Mouse (Mus musculus) embryonic facial prominence, embryonic 15.5 days (tissue): ENCODE results near the gene Rfc2. TPM values are rescaled to one million over a fixed set of nuclear protein-coding genes. Genes with fewer than 3 reads are reported as not detected.
"Not testable (repeated sequence)": the region's sequence is repeated elsewhere in the genome, so short reads cannot be mapped to it uniquely, and the experiment has no call there.

Experiments used
- ATAC-seq: fragments of 200-750 bp; cut with Nextera tagmentation; 2 replicates; pipeline ENCODE4 v1.8.0; 2017; ENCODE audit warnings: low read depth, moderate TSS enrichment; ENCODE audit not compliant: insufficient number of reproducible peaks, low FRiP score, low TSS enrichment
- H3K27ac ChIP-seq: fragments of 300-500 bp; sonication (generic); replicated peaks from 2 replicates; pipeline ENCODE4 v1.5.1; 2015; ENCODE audit warnings: mild to moderate bottlenecking, inconsistent platforms
- H3K27me3 ChIP-seq: fragments of 300-500 bp; sonication (generic); 2 replicates; pipeline ENCODE4 v1.6.1; 2015; ENCODE audit warnings: inconsistent platforms
- H3K36me3 ChIP-seq: fragments of 300-500 bp; sonication (generic); 2 replicates; pipeline ENCODE4 v1.6.1; 2015; ENCODE audit warnings: mild to moderate bottlenecking, inconsistent platforms
- H3K4me1 ChIP-seq: fragments of 300-500 bp; sonication (generic); 2 replicates; pipeline ENCODE4 v1.6.1; 2015; ENCODE audit warnings: inconsistent platforms
- H3K4me2 ChIP-seq: fragments of 300-500 bp; sonication (generic); replicated peaks from 2 replicates; pipeline ENCODE4 v1.6.1; 2015; ENCODE audit warnings: mild to moderate bottlenecking, inconsistent platforms
- H3K4me3 ChIP-seq: fragments of 300-500 bp; sonication (generic); replicated peaks from 2 replicates; pipeline ENCODE4 v1.5.1; 2015; ENCODE audit warnings: mild to moderate bottlenecking, inconsistent platforms
- H3K9ac ChIP-seq: fragments of 300-500 bp; sonication (generic); 2 replicates; pipeline ENCODE4 v1.6.1; 2015; ENCODE audit warnings: inconsistent platforms
- H3K9me3 ChIP-seq: fragments of 300-500 bp; sonication (generic); replicated peaks from 2 replicates; pipeline ENCODE4 v1.6.1; 2016; ENCODE audit warnings: inconsistent platforms
- WGBS: fragments of 180-500 bp; shearing (Covaris S2); methylation state at CpG from one replicate; pipeline ENCODE4 v1.1.7; 2015; 5-methylcytosine and 5-hydroxymethylcytosine counted together
- polyA plus RNA-seq: library from polyadenylated mRNA; unstranded; fragments of >200 nt; fragmentation: Nextera tagmentation; extraction: Ambion mirVana; gene quantifications from 2 replicates; pipeline ENCODE4 v1.2.1, GENCODE M21; 2015

The Rfc2 gene
- polyA plus RNA-seq, 1 experiment from 2014 or later: 238 TPM

DNA sequence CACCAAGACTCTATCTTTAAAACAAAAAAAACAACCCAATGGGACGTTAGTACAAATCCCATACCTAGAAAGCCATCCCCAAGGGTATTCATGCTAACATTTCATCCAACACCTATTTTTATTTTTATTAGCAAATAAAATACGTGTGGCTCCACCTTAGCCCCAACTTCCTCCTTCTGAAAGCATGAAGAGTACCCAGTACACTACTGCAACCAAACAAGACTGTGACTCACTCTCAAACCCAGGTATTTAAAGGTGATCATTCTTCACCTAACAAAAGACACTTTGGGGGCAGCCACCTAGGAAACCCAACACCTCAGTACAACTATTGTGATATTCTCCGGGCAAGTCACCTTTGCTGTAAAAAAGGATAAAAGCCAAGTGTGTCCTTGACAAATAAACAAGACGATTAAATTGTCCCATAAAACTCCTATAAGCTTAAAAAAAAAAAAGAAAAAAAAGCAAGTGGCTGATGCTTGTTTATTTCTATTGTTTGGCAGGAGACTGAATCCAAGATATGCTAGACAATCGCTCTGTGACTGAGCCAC lies 56.7 kb downstream of the Rfc2 start:
- 0 out of 2 replicates have a peak overlapping the region, but pooled peaks have one; percentile 96 for H3K27ac ChIP-seq
- WGBS: 18% methylated on average over 5 of the region's 5 CpGs

GRCm38 (mm10) chr5:134638461-134639268 lies 57.5 kb downstream of the Rfc2 start:
- Histone ChIP-seq H3K4me2 (peak overlapping the region; percentile 67), H3K9ac (peak overlapping the region; percentile 94), H3K4me3 (peak overlapping the region; percentile 95), H3K27ac (peak overlapping the region; percentile 96), H3K36me3 (peaks cover 26% of the 10 kb centered on the region), H3K9me3 (no peaks in the 10 kb centered on the region), H3K4me1 (peaks cover 8% of the 10 kb centered on the region), H3K27me3 (no peaks in the 10 kb centered on the region)
- under 1% methylated on average over 84 of the region's 85 CpGs for WGBS
- ATAC-seq: peak; percentile 63

More for the DNA sequence above, 56.7 kb downstream of the Rfc2 start:
- peak overlapping the region; percentile 94 for H3K9ac ChIP-seq
- H3K4me1 ChIP-seq: peaks cover 12% of the 10 kb centered on the region
- peak overlapping the region; percentile 95 for H3K4me3 ChIP-seq
- H3K36me3 ChIP-seq: peaks cover 33% of the 10 kb centered on the region
- H3K4me2 ChIP-seq: peak overlapping the region; percentile 67
- H3K27me3 ChIP-seq: no peaks in the 10 kb centered on the region
- H3K9me3 ChIP-seq: no peaks in the 10 kb centered on the region
- ATAC-seq: no peak

DNA sequence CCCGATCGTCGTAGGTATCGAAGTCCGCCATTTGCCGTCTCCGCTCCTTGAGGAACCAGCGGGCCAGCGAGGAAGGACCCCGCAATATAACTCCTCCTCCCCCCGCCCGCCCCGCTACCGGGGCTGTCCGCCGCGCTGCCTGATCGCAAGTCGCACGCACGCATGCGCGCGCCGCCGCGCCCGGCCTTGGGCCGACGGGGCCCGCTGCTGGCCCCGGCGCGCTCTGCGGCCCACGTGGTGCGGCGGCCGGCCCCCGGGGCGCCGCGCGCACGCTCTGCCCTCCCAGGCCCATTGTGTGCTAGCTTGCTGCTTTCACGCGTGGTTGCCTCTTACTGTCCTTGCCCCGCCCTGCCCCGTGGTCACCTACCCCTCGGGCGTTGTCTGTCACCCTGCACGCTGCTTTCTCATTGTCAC lies 58.1 kb downstream of the Rfc2 start, which contains the start of gene Eif4h:
Eif4h (minus strand) TSS at position 222 of the 414 bp plus-strand sequence.
- H3K9ac ChIP-seq: peak within 1 kb of the TSS; percentile 94
- H3K27me3 ChIP-seq: no peaks in the 10 kb centered on the region
- peak; percentile 92 for ATAC-seq
- no peaks in the 10 kb centered on the region for H3K9me3 ChIP-seq
- H3K36me3 ChIP-seq: peaks cover 20% of the 10 kb centered on the region
- under 1% methylated on average over 52 of the region's 52 CpGs for WGBS
- peak within 1 kb of the TSS; percentile 67 for H3K4me2 ChIP-seq
- H3K27ac ChIP-seq: peak within 1 kb of the TSS; percentile 96
- H3K4me1 ChIP-seq: peaks cover 8% of the 10 kb centered on the region
- peak within 1 kb of the TSS; percentile 95 for H3K4me3 ChIP-seq

GRCm38 (mm10) chr5:134640371-134640770 lies 59.2 kb downstream of the Rfc2 start:
- Histone ChIP-seq H3K36me3 (peaks cover 13% of the 10 kb centered on the region), H3K4me3 (no peak overlapping the region), H3K27me3 (no peaks in the 10 kb centered on the region), H3K27ac (no peak overlapping the region), H3K9me3 (no peaks in the 10 kb centered on the region), H3K4me1 (peaks cover 8% of the 10 kb centered on the region), H3K4me2 (no peak overlapping the region), H3K9ac (no peak overlapping the region)
- no peak for ATAC-seq
- WGBS: 89% methylated on average over 3 of the region's 3 CpGs

DNA sequence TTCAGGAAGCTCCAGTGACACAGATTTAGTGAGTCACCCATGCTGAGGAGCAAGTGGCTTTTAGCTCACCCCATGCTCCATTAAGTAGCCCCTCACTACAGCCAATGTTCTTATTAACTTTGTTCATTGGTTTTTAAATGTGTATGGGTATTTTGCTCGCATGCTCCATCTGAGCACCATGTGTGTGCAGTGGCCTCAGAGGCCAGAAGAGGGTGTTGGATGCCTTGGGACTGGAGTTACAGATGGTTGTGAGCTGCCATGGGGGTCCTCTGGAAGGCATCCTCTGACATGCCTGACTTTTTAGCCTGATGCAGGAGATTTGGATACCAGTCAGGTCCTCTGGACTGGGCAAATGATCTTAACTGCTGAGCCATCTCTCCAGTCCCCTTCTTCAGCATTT lies 63.0 kb downstream of the Rfc2 start:
- Histone ChIP-seq H3K27ac (no peak overlapping the region), H3K36me3 (no peaks in the 10 kb centered on the region), H3K4me1 (no peaks in the 10 kb centered on the region), H3K9me3 (no peaks in the 10 kb centered on the region), H3K4me2 (no peak overlapping the region), H3K4me3 (no peak overlapping the region), H3K27me3 (no peaks in the 10 kb centered on the region), H3K9ac (no peak overlapping the region)
- WGBS: 66% methylated on average over 1 of the region's 1 CpGs
- no peak for ATAC-seq

DNA sequence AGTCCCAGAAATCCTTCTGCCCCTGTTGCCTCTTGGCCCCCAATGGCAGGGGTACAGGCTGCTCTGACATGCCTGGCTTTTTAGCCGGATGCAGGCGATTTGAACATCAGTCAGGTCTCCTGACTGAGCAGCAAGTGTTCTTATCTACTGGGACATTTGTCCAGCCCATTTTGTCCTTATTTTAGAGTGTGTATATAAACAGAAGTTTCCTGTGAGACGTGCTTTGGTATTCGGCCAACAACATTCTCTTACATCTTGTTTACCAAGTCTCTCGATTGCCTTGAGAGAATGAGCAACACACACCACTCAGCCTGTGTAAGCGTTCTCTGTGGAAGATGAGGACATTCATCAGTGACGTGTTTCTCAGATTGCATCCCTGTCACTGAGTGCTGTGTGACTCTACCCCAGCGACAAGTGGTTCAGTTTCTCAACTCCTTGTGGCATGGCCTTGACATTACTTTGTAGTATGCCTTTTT lies 63.5 kb downstream of the Rfc2 start:
- WGBS: 52% methylated on average over 8 of the region's 8 CpGs
- H3K27me3 ChIP-seq: no peaks in the 10 kb centered on the region
- no peak overlapping the region for H3K4me2 ChIP-seq
- H3K27ac ChIP-seq: no peak overlapping the region
- H3K36me3 ChIP-seq: no peaks in the 10 kb centered on the region
- H3K9ac ChIP-seq: no peak overlapping the region
- no peak overlapping the region for H3K4me3 ChIP-seq
- H3K9me3 ChIP-seq: no peaks in the 10 kb centered on the region
- no peak for ATAC-seq
- H3K4me1 ChIP-seq: no peaks in the 10 kb centered on the region

- no peak overlapping the region for H3K4me2 ChIP-seq
- no peaks in the 10 kb centered on the region for H3K4me1 ChIP-seq
- no peak for ATAC-seq
- H3K27ac ChIP-seq: no peak overlapping the region
- H3K9me3 ChIP-seq: no peaks in the 10 kb centered on the region
- no peaks in the 10 kb centered on the region for H3K36me3 ChIP-seq
- 67% methylated on average over 4 of the region's 4 CpGs for WGBS
- H3K27me3 ChIP-seq: no peaks in the 10 kb centered on the region
- H3K4me3 ChIP-seq: no peak overlapping the region
- H3K9ac ChIP-seq: no peak overlapping the region
These were observed 65.3 kb downstream of the Rfc2 start for GRCm38 (mm10) chr5:134646461-134646860.

GRCm38 (mm10) chr5:134647394-134647793 lies 66.2 kb downstream of the Rfc2 start:
- ATAC-seq: no peak
- Histone ChIP-seq H3K9ac (no peak overlapping the region), H3K36me3 (no peaks in the 10 kb centered on the region), H3K4me1 (no peaks in the 10 kb centered on the region), H3K4me2 (no peak overlapping the region), H3K27me3 (no peaks in the 10 kb centered on the region), H3K27ac (no peak overlapping the region), H3K9me3 (no peaks in the 10 kb centered on the region), H3K4me3 (no peak overlapping the region)
- WGBS: 59% methylated on average over 2 of the region's 2 CpGs

DNA sequence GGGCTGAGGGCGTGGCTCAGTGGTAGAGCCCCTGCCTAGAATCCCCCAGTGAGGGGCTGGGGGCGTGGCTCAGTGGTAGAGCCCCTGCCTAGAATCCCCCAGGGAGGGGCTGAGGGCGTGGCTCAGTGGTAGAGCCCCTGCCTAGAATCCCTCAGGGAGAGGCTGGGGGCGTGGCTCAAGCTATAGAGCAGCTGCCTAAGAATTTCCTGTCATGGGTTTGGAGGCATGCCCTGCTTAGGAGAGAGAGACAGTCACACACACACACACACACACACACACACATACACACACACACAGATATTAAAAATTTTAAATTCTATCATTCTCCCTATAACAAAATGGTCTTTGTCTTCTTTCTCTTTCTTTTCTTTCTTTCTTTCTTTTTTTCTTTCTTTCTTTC lies 67.8 kb downstream of the Rfc2 start:
- H3K4me3 ChIP-seq, H3K9me3 ChIP-seq, H3K9ac ChIP-seq, H3K4me1 ChIP-seq, H3K36me3 ChIP-seq, H3K27ac ChIP-seq, ATAC-seq, H3K4me2 ChIP-seq, H3K27me3 ChIP-seq: not testable (repeated sequence)
- 60% methylated on average over 3 of the region's 4 CpGs for WGBS

GRCm38 (mm10) chr5:134650926-134651325 lies 69.8 kb downstream of the Rfc2 start:
- WGBS: 41% methylated on average over 4 of the region's 5 CpGs

More at GRCm38 (mm10) chr5:134650926-134651325, 69.8 kb downstream of the Rfc2 start:
- Histone ChIP-seq H3K9me3 (no peaks in the 10 kb centered on the region), H3K4me1 (no peaks in the 10 kb centered on the region), H3K36me3 (no peaks in the 10 kb centered on the region), H3K4me3 (no peak overlapping the region), H3K9ac (no peak overlapping the region), H3K4me2 (no peak overlapping the region), H3K27me3 (no peaks in the 10 kb centered on the region), H3K27ac (no peak overlapping the region)
- no peak for ATAC-seq
